Mouse (Mus musculus): Measurements from ENCODE around the gene Wdfy1.

The Wdfy1 gene

DNA sequence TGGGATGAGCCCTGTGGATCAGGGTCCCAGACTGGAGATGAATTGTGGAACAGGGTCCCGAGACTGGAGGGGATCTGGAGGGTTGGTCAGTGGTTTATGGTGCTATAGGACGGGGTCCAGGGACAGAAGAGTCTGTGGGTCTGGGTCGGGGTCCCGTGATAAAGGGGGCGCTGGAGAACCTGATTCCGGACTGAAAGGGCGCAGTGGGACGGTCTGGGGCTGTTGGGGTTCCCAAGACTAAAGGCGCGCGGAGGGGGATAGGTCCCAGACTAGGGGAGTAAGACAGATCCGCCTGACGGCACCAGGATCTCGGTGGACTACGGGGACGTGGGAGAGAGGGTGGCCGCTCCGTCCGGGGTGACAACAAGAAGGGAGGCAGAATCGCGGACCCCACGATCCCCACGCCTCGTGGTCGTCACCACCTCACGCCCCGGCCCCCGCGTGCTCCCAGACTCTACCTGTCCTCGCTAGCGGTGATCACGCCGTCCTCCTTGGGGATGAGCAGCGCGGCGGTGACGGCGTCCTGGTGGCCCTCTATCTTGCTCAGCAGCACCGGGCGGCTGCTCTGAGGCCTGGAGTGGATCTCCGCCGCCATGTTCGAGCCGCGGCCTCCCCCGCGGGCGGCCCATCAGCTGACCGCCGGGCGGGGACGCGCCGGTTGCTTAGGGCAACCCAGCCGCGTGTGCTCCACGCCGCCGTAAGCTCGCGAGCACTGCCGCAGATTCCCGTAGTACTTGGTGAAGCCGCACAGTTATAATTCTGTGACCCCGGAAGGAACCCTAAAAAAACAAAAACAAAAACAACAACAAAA, 14.6 kb downstream of the Wdfy1 start:
- DNase-seq (ENCODE audit: low spot score in 2 of 2) = peak; percentile 90 to 92

DNA sequence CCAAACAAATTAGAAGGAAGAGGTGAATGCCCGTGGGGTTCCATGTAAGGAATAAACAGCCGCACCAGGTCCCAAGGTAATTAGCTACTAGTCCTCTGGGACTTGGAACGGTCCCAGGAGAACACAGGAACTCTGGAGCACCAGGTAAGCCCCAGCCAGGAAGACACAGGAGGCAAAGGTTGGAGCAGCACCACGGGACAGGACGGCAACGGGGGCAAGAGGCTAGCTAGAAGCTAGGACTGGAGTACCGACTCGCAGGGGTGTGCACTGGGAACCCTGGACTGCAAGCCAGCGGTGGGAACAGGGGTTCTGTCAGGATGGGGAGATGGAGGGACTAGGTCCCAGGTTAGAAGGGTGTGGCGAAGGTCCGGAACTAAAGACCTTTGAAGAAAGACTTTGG, 15.3 kb downstream of the Wdfy1 start:
- DNase-seq (ENCODE audit: low spot score in 2 of 2) = peak in 1 of 2 experiments; percentile 53

DNA sequence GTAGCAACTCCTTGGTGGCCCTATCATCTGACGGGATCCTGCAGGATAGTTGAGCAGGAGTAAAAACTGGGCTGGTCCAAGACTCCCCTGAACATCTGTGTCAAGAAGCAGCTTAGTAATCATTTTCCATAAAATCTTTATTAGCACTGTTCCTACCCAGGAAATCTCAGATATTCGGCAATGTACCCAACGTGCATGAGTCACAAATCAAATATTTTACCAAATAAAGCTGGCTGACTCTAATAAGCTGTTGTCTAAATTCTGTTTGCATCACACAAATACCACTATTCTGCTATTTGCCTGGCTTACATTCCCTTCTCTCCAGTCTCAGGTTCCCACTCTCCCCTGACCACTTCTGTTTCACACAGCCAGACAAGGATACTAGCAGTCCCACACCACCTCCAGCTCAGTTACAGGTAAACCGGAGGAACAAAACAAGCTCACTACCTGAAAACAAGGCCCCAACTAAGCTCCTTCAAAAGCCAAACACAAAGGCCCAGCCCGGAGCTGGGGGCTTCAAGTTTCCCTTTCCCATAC, 16.4 kb downstream of the Wdfy1 start:
- no peak for DNase-seq (ENCODE audit: low spot score in 2 of 2)

DNA sequence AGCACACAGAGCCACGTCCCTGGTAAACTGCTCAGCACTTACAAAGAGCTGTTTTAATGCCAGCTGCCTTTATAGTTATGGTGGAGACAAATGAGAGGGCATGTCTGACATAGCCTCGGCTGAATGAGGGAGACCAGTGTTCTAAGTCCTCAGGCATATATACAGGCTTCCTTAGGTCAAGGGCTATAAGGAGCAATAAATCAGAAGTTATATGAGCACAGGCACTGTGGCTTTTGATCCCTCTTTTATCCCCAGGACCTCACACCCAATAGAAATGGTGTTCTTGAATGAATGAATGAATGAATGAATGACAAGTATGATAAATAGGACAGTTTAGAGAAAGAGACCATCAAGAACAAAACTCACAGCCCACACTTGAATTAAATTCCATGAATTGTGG, 16.9 kb downstream of the Wdfy1 start:
- no peak for DNase-seq (ENCODE audit: low spot score in 2 of 2)

DNA sequence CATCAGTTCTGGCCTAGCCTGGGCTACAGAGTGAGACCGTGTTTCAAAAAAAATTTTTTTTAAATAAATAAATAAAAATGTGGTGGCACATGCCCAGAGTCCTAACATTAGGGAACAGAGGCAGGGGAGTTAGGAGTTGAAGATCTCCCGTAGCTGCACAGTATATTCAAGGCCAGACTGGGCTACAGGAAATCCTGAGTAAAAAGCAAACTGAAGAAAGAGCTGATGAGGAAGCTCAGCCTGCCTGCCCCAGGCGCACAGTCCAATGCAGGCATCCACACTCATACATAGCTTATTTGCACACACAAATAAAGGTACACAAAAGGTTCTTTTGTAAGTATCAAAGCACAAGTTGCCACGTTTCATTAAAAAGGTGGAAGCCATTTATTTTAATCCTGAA, 18.3 kb downstream of the Wdfy1 start:
- DNase-seq (ENCODE audit: low spot score in 2 of 2) = no peak

DNA sequence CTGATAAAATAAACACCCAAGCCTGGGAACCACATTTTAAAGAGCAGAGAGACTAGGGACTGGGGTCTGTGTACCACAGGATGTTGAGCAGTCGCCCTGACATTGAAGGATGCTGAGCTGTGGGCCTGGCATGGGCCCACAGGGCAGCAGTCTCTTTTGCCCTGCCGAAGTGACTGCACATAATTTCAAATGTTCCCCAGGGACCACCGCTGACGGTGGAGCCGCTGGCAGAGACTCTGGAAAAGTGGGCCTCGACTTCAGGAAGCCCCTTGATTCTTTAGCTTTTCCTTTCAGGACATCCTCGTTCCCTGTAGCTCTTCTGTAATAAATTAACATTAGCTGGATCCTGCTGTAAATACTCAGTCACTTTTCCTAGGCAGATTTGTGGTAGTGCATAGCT, 18.8 kb downstream of the Wdfy1 start:
- DNase-seq (ENCODE audit: low spot score in 2 of 2) = no peak

DNA sequence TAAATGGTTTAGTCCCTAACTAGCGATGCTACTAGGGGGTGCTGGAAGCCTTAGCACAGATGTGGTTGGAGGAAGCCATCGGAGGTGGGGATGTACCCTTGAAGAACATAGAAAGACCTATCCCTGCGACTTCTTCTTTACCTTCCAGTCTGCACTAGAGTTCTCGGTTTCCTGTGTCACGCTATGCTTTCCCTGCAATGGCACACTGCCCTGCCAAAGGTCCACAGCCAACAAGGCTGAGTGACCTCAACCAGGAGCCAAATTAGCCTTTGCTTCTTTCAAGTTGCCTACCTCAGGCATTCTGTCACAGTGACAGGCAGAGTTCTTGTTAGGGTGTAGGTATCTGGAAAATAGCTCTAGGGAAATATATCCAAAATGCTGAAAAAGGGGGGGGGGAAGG, 19.5 kb downstream of the Wdfy1 start:
- DNase-seq (ENCODE audit: low spot score in 2 of 2) = no peak

DNA sequence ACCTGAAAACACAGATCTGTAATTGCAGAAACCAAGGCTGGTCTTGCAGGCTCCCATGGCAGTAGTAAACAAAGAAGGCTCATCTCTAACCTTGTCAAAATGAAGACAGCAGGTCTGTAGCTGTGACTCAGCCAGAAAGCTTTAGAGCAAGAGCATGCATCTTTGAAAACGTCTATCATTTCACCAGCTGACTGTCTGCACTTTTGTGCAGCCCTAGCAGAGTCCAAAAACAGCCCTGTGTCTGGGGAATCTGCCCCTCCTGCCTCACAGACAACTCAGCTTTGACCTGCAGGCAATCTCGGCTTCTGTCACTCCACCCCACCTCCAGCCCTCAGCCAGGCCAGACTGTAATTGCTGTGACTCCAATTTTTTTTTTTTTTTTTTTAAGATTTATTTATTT, 20.6 kb downstream of the Wdfy1 start:
- no peak for DNase-seq (ENCODE audit: low spot score in 2 of 2)

DNA sequence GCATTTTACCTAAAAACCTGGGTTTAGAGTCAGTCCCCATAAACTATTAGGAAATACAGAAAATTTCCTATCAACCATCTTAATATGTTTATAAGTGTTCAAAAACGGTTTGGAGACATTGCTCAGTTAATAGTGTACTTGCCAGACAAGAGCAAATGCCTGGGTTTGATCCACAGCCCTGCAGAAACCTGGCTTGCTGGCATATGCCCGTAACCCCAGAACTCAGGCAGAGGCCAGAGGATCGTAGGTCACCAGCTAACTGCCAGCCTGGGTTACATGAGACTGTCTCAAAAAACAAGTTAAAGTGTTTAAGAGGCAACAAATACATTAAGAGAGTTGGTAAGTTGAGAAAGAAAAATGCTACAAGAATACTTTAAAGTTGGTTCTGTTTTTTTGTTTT, 21.0 kb downstream of the Wdfy1 start:
- no peak for DNase-seq (ENCODE audit: low spot score in 2 of 2)

DNA sequence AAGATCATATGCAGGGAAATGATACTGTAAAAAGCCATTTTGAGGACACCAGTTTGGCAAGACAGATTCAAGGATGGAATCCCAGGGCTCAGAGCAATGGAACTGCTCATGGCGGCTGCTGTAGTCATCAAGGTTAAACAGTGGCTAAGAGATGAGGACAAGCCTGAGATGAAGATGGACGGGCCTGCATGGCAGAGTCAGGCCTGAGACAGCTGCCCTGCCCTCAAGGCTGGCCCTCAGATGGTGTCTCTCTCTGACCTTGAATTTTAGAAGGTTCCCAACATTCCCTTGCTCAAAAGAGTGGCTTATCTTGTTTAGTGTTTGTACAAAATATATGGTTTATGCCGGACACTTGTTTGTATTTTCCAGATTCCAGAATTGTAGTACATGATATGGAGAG, 22.5 kb downstream of the Wdfy1 start:
- DNase-seq (ENCODE audit: low spot score in 2 of 2) = no peak

DNA sequence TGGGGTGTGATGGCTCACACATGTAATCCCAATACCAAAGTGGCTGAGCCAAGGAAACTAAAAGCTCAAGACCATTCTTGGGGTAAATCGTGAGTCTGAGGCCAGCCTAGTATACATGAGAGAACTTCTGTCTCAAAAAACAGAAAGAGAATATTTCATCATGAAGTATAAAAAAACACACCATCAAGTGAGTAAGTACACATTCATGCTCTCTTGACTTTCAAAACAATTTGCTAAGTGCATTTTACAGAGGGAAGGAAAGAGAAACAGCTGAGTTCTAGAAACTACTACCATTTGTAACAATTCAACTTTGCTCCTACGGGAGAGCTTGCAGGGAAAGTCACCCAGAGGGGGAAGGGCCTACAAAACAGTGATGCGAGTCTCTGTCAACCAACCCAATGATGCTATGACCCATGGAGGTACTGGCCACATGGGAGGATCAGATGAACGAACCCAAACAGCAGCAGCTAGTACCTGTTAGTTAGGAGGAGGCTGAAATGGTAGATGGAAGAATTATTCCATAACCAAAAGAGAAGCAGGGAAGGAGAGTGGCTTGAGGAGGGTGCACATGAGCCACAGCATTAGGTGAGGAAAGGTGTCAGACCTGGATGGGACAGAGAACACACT, 23.1 kb downstream of the Wdfy1 start:
- DNase-seq (ENCODE audit: low spot score in 2 of 2) = no peak

DNA sequence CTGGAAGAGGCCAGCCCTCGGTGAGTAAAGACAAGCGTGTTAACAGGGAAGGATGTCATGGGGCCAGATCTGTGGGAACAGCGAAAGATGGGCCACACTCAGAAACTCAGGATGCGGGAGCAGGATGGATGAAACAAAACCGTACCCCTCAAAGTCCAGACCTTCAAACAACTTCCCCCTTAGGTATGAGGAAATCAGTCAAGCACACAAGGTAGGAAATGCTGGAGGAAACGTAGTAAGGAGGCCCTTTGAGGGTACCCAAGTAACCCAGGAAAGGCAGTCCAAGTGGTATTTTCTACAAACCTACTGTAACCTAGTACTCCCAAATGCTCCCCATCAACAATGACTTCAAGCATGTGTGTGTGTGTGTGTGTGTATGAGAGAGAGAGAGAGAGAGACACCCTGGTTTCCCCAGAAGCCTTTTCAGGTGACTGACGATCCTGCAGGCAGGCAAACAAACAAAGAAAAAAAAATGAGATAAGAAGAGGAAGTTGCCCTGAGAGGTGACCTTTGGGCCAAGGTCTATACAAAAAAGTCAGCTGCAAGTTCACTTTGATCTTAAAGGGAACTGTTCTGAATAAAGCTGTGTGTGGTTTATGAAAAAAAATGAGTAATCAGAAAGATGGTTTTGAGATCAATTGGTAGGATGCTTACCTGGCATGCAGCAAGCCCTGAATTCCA, 23.8 kb downstream of the Wdfy1 start:
- DNase-seq (ENCODE audit: low spot score in 2 of 2) = no peak

DNA sequence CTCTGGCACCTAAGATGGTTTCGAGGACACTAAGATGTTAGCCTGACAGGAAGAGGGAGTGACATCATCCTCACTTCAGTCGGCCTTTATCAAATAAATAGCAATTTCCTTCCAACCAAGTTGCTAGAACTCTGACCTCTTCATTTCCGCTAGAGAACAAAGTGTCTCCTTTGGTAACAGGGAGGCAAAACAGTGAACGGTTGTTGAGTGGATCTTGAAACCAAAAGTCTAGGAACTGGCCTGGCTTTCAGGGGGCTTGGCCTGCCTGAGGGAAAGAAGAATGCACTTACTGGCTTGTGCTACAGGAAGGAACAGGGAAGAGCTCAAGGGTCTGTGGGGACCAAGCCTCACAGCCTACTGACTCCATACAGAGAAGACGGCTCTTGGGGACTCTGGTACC, 24.8 kb downstream of the Wdfy1 start:
- DNase-seq (ENCODE audit: low spot score in 2 of 2) = no peak

DNA sequence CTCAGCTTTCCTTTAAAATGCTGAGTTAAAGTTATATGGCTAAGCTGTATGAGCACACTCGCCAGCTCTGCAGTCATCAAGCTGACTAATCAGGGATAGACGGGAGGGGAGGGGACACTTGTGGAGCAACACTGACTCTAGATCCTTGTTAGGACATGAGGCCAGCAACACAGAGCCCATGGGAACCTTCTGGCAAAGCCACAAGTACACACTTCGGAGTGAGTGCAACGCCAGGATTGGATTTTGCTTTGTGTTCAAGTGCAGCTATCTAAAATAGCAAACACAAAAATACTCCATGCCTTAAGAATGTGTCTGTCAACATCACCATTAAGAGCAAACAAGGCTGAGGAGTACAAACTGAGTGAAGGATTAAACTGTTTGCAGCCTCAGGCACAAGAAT, 29.9 kb downstream of the Wdfy1 start:
- no peak for DNase-seq (ENCODE audit: low spot score in 2 of 2)

DNA sequence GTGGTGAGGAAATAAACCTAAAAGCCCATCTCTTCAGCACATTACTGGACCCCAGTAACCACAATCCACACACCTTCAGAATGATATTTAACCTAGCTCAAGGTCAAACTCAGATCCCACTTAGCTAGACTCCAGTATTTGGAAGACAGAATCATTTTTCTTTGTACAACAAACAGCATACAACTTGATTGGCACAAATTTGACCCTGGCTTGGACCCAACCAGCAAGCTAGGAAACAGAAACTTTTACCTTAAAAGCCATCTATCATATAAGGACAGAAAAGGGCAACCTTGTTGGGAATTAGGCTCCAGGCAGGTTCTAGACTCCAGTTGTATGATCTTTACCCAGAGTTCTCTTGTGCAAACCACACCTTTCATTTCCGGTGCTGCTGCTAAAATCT, 32.6 kb downstream of the Wdfy1 start:
- no peak for DNase-seq (ENCODE audit: low spot score in 2 of 2)

DNA sequence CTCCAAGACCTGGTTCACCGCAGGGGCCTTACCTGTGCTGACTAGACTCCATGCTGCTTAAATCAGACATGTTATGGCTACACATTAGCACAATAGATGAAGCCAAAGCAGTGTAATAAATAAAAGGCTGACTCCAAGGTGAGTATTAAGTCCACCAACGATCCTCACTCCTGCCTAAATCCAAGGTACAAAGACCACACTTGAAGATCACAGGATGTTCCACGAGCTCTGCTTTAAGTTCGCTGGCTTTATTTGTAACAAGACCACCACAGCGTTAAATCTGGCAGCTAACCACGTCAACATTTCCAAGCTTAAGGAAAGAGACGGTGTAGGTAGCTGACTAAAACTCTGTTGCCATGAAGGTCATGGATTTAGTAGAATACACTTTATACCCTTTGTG, 33.0 kb downstream of the Wdfy1 start:
- no peak for DNase-seq (ENCODE audit: low spot score in 2 of 2)

DNA sequence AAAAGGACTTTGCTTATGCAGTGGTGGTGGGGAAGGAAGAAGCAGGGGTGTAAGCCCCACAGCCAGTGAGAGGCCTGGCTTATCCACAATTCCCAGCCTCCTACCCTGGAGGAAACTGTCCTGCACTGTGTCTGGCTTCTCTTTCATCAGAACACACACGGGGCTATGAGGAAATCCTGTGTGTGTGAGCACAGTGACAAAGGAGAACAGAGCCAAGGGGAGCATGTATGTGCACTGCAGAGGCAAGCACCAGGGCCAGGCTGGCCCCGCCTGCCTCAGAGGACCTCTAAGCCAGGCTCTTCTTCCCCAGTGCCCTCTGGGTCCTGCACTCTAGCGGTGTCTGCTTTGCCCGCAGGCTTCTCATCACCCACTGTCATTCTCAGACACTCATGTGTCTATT, 34.9 kb downstream of the Wdfy1 start:
- DNase-seq (ENCODE audit: low spot score in 2 of 2) = no peak

DNA sequence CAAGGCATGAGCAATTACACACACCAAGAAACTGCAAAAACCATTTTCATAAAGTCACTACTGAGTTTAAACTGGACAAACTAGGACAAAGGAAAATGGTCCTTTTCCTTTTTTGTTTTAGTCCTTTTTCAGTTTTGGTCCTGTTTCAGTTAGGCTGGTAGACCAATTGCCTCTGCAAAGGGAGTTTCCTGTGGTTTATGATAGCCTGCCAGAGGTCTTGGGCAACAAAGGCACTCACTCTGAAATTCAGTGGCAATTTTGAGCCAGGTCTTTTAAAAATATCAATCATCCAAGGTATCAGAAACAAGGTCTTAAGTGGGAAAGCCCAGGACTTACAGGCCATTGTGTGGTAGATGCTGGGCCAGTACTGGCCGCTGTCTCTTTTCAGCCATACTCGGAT, 36.2 kb downstream of the Wdfy1 start:
- no peak for DNase-seq (ENCODE audit: low spot score in 2 of 2)

DNA sequence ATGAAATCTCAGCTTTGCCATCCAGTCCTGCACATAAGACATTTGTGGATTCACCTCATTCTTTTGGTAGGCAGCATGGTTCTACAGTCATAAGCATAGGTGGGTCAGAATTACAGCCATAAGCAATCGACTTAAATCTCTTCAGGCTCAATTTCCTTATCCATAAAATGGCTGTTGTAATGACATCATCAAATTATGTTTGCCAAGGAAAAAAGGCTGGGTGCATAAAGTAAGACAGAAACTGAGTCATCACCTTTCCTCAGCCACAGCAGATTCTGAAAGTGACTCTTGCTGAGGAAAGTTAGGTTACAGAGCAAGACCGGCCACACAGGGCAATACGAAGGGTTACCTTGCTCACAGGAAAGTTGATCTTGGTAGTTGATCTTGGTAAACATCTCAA, 39.5 kb downstream of the Wdfy1 start:
- no peak for DNase-seq (ENCODE audit: low spot score in 2 of 2)

DNA sequence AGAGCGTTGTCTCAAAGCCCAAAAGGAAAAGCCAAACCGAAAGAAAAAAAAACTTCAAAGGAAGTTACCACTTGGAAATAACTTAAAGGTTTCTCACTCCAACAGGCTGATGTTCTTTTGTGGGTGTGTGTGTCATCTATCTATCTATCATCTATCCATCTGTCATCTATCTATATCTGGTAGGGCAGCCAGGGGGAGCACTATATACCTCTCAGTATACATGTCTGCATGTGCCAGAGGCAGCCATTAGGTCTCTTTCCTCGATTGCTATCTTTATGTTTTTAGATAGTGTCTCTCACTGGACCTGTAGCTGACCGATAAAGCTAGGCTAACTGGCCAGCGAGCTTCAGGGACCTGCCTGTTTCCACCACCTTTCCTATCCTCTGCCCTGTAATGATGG, 41.1 kb downstream of the Wdfy1 start:
- no peak for DNase-seq (ENCODE audit: low spot score in 2 of 2)

DNA sequence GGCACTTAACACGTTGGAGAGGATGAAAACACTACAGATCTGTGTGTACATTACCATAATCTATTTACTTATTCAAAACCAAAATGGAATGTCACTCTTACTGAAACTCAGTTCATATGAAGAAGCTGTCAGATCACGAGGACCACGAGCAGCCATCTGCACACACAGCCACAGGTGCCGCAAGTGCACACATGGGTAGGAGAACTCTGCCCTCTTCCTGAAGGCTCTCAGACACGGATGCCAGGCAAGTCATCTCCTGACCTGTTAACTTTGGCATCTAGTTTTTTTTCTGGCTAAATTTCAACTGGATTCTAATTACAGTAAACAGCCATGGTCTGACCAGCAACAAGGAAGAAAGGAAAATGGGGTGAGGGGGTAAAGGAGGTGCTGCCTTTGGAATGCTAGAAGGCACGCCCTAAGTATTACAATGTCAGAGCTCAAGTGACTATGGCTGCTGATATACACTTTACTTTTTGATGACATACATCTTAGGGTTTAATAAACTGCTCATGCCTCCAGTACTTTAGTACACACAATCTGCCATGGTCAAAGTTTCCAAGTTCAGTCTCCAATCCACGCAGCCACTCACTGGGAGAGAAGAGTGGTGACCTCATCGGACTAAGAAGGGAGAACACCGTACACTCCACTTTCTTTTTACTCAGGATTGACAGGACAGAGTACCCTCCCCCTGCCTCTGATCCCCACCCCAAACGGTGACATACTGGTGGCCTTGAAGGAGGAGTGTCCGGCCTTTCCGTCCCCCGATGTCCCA, 61.6 kb downstream of the Wdfy1 start:
- no peak for DNase-seq (ENCODE audit: low spot score in 2 of 2)

DNA sequence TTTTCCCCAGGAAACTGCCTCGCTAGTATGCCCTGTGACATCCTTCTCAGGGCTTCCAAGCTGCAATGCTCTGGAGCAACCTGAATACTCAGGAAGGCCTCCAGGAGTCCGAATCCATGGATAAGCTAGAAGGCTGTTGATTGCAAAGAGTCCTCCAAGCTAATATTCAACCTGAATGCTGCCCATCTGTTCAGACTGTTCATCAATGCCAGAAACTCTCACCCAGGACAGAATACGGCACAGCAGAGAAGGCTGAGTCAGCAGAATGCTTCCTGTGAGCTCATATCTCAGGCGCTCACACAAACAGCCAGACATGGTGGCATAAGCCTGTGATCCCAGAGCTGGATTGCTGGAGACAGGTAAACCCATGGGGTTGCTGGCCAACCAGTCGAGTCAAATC, 62.9 kb downstream of the Wdfy1 start:
- DNase-seq (ENCODE audit: low spot score in 2 of 2) = no peak

Measured in right cerebral cortex, postnatal 10 days (tissue).